Mouse (Mus musculus) right cerebral cortex, adult 18-20 months (tissue): ENCODE measurements around the gene Twist1.

ENCODE experiments used
- DNase-seq: peaks from one replicate; pipeline ENCODE4 v3.0.0; 2022; ENCODE audit warnings: mixed read lengths

Gene Twist1

GRCm38 (mm10) chr12:33957400-33958240, at the start of gene Twist1:
TSS of gene Twist1 (plus strand) at chr12:33957671.
- DNase-seq, result no peak

- DNase-seq, result no peak
Observed at GRCm38 (mm10) chr12:33926751-33927150, 30.7 kb upstream of the Twist1 start.

GRCm38 (mm10) chr12:33927334-33928098, 30.0 kb upstream of the Twist1 start:
- DNase-seq, result no peak

GRCm38 (mm10) chr12:33928331-33929192, 28.9 kb upstream of the Twist1 start, which contains the start of gene Ferd3l:
TSS of gene Ferd3l (plus strand) at chr12:33928425.
- DNase-seq, result no peak

- no peak for DNase-seq
Observed at GRCm38 (mm10) chr12:33952843-33953242, 4.6 kb upstream of the Twist1 start.

GRCm38 (mm10) chr12:33954931-33955565, 2.4 kb upstream of the Twist1 start:
- DNase-seq, result no peak

- no peak for DNase-seq
Observed at GRCm38 (mm10) chr12:33955606-33956295, 1.7 kb upstream of the Twist1 start.

GRCm38 (mm10) chr12:33956576-33957399, 683 bp upstream of the Twist1 start:
- DNase-seq, result no peak

GRCm38 (mm10) chr12:33958241-33959194, 1.0 kb downstream of the Twist1 start:
- no peak for DNase-seq

GRCm38 (mm10) chr12:33959206-33959605, 1.7 kb downstream of the Twist1 start:
- DNase-seq, result no peak

GRCm38 (mm10) chr12:33959846-33960245, 2.4 kb downstream of the Twist1 start:
- no peak for DNase-seq

GRCm38 (mm10) chr12:33961013-33961412, 3.5 kb downstream of the Twist1 start:
- DNase-seq, result no peak

- no peak for DNase-seq
Observed at GRCm38 (mm10) chr12:33962118-33962772, 4.8 kb downstream of the Twist1 start.

- no peak for DNase-seq
Observed at GRCm38 (mm10) chr12:33962773-33963130, 5.3 kb downstream of the Twist1 start.

GRCm38 (mm10) chr12:33963671-33964369, 6.3 kb downstream of the Twist1 start:
- no peak for DNase-seq

GRCm38 (mm10) chr12:33964427-33964826, 7.0 kb downstream of the Twist1 start:
- no peak for DNase-seq

GRCm38 (mm10) chr12:33965661-33966360, 8.3 kb downstream of the Twist1 start:
- DNase-seq, result no peak
